Mouse (Mus musculus) stomach, embryonic 14.5 days (tissue): Measurements from ENCODE around the gene Atg16l1. TPM values are rescaled to one million over a fixed set of nuclear protein-coding genes. Genes with fewer than 3 reads are reported as not detected.

Experiments
- ATAC-seq: fragments of 200-750 bp; cut with Nextera tagmentation; 2 replicates; pipeline ENCODE4 v1.8.0; 2017; ENCODE audit warnings: low read depth, moderate TSS enrichment; ENCODE audit not compliant: insufficient number of reproducible peaks, insufficient read depth, low FRiP score
- H3K27ac ChIP-seq: fragments of 300-500 bp; sonication (generic); 2 replicates; pipeline ENCODE4 v1.5.1; 2014; ENCODE audit warnings: mild to moderate bottlenecking, low read length, moderate library complexity, mixed read lengths
- H3K27me3 ChIP-seq: fragments of 300-500 bp; sonication (generic); 2 replicates; pipeline ENCODE4 v1.6.1; 2014; ENCODE audit warnings: low read length, control low read depth, mixed read lengths; ENCODE audit not compliant: control insufficient read depth, insufficient read depth
- H3K36me3 ChIP-seq: fragments of 300-500 bp; sonication (generic); 2 replicates; pipeline ENCODE4 v1.6.1; 2014; ENCODE audit warnings: mild to moderate bottlenecking, control low read depth, low read length, moderate library complexity, mixed read lengths; ENCODE audit not compliant: control insufficient read depth, insufficient read depth
- H3K4me1 ChIP-seq: fragments of 300-500 bp; sonication (generic); 2 replicates; pipeline ENCODE4 v1.6.1; 2014; ENCODE audit warnings: low read length, control low read depth, mixed read lengths; ENCODE audit not compliant: control insufficient read depth, insufficient read depth
- H3K4me2 ChIP-seq: fragments of 300-500 bp; sonication (generic); replicated peaks from 2 replicates; pipeline ENCODE4 v1.6.1; 2014; ENCODE audit warnings: low read depth, low read length, control low read depth
- H3K4me3 ChIP-seq: fragments of 300-500 bp; sonication (generic); 2 replicates; pipeline ENCODE4 v1.5.1; 2014; ENCODE audit warnings: low read depth, low read length, control low read depth
- H3K9ac ChIP-seq: fragments of 300-500 bp; sonication (generic); replicated peaks from 2 replicates; pipeline ENCODE4 v1.6.1; 2014; ENCODE audit warnings: low read depth, mild to moderate bottlenecking, control low read depth, low read length, moderate library complexity, mixed read lengths
- H3K9me3 ChIP-seq: fragments of 300-500 bp; sonication (generic); 2 replicates; pipeline ENCODE4 v1.6.1; 2016; ENCODE audit warnings: low read depth, low read length, control low read depth; ENCODE audit not compliant: control insufficient read depth
- WGBS: fragments of 180-500 bp; shearing (Covaris S2); extraction: QIAGEN DNeasy Blood & Tissue Kit; methylation state at CpG from one replicate; pipeline ENCODE4 v1.1.7; 2014; 5-methylcytosine and 5-hydroxymethylcytosine counted together
- polyA plus RNA-seq: library from polyadenylated mRNA; unstranded; fragments of >200 nt; fragmentation: Nextera tagmentation; extraction: Ambion mirVana; gene quantifications from 2 replicates; pipeline ENCODE4 v1.2.1, GENCODE M21; 2014

Gene Atg16l1
- polyA plus RNA-seq, 1 experiment from 2014 or later, result 36.1 TPM

GRCm38 (mm10) chr1:87828926-87829580, 73.4 kb downstream of the Atg16l1 start:
- 34% methylated on average over 7 of the region's 7 CpGs for WGBS
- H3K27me3 ChIP-seq, result no peaks in the 10 kb centered on the region
- no peak overlapping the region for H3K9ac ChIP-seq
- no peaks in the 10 kb centered on the region for H3K9me3 ChIP-seq
- ATAC-seq, result no peak
- H3K27ac ChIP-seq, result no peak overlapping the region
- no peak overlapping the region for H3K4me3 ChIP-seq
- H3K4me2 ChIP-seq, result no peak overlapping the region
- no peaks in the 10 kb centered on the region for H3K36me3 ChIP-seq
- peaks cover 14% of the 10 kb centered on the region for H3K4me1 ChIP-seq

- no peaks in the 10 kb centered on the region for H3K27me3 ChIP-seq
- no peaks in the 10 kb centered on the region for H3K9me3 ChIP-seq
- peaks cover 14% of the 10 kb centered on the region for H3K4me1 ChIP-seq
- 46% methylated on average over 6 of the region's 6 CpGs for WGBS
- H3K27ac ChIP-seq, result no peak overlapping the region
- no peak overlapping the region for H3K4me3 ChIP-seq
- ATAC-seq, result no peak
- H3K9ac ChIP-seq, result no peak overlapping the region
- no peaks in the 10 kb centered on the region for H3K36me3 ChIP-seq
- no peak overlapping the region for H3K4me2 ChIP-seq
Observed at GRCm38 (mm10) chr1:87829621-87830211, 74.0 kb downstream of the Atg16l1 start.

GRCm38 (mm10) chr1:87836453-87836852, 80.8 kb downstream of the Atg16l1 start:
- H3K36me3 ChIP-seq, result no peaks in the 10 kb centered on the region
- H3K27ac ChIP-seq, result no peak overlapping the region
- no peak overlapping the region for H3K9ac ChIP-seq
- no peaks in the 10 kb centered on the region for H3K4me1 ChIP-seq
- ATAC-seq, result no peak
- H3K4me3 ChIP-seq, result no peak overlapping the region
- no peaks in the 10 kb centered on the region for H3K9me3 ChIP-seq
- H3K4me2 ChIP-seq, result no peak overlapping the region
- 50% methylated on average over 1 of the region's 1 CpGs for WGBS
- no peaks in the 10 kb centered on the region for H3K27me3 ChIP-seq

- H3K36me3 ChIP-seq, result no peaks in the 10 kb centered on the region
- H3K27me3 ChIP-seq, result no peaks in the 10 kb centered on the region
- ATAC-seq, result no peak
- H3K27ac ChIP-seq, result no peak overlapping the region
- no peak overlapping the region for H3K4me3 ChIP-seq
- H3K4me2 ChIP-seq, result no peak overlapping the region
- H3K9me3 ChIP-seq, result no peaks in the 10 kb centered on the region
- WGBS, result 47% methylated on average over 5 of the region's 5 CpGs
- no peaks in the 10 kb centered on the region for H3K4me1 ChIP-seq
- H3K9ac ChIP-seq, result no peak overlapping the region
Observed at GRCm38 (mm10) chr1:87837018-87837417, 81.3 kb downstream of the Atg16l1 start.

- H3K4me1 ChIP-seq, result no peaks in the 10 kb centered on the region
- no peaks in the 10 kb centered on the region for H3K9me3 ChIP-seq
- no peak overlapping the region for H3K4me2 ChIP-seq
- H3K27me3 ChIP-seq, result no peaks in the 10 kb centered on the region
- ATAC-seq, result no peak
- no peak overlapping the region for H3K4me3 ChIP-seq
- no peak overlapping the region for H3K27ac ChIP-seq
- no peaks in the 10 kb centered on the region for H3K36me3 ChIP-seq
- no peak overlapping the region for H3K9ac ChIP-seq
- WGBS, result 67% methylated on average over 11 of the region's 11 CpGs
Observed at GRCm38 (mm10) chr1:87840411-87841208, 84.9 kb downstream of the Atg16l1 start.

Other genes starting within 250 kb of the Atg16l1 start
- gene Neu2, start 246.0 kb upstream of the Atg16l1 start, polyA plus RNA-seq, result 2.3 and 2.8 TPM in 2 replicates
- gene Ngef, start 182.0 kb upstream of the Atg16l1 start, polyA plus RNA-seq, result 7.4 and 8.9 TPM in 2 replicates
- gene Inpp5d, start 135.6 kb upstream of the Atg16l1 start, polyA plus RNA-seq, result 5.3 and 6.2 TPM in 2 replicates
- gene Sag, start 47.8 kb downstream of the Atg16l1 start, polyA plus RNA-seq, result 2.6 and 2.7 TPM in 2 replicates
- 31.0 and 35.1 TPM in 2 replicates for gene Dgkd, start 97.4 kb downstream of the Atg16l1 start, polyA plus RNA-seq